Mouse (Mus musculus): Measurements from ENCODE around the gene Ildr1. TPM values are rescaled to one million over a fixed set of nuclear protein-coding genes. Genes with fewer than 3 reads are reported as not detected.

Ildr1 gene
- total RNA-seq (2021) = under 1 TPM; 0.09 to 0.12 TPM
- long read RNA-seq, experiment 1 = 0 reads
- long read RNA-seq, experiment 2, partial matches to known transcripts = 0 of 3 reads
- long read RNA-seq, experiment 2, other reads (novel, unspliced or antisense) = 2 of 3 reads

GRCm38 (mm10) chr16:36693818-36694413, at the start of gene Ildr1:
Gene Ildr1 (plus strand): TSS chr16:36693978.
- DNase-seq = peak; percentile 11

GRCm38 (mm10) chr16:36645124-36645523, 48.7 kb upstream of the Ildr1 start:
- no peak for DNase-seq

GRCm38 (mm10) chr16:36649304-36649703, 44.5 kb upstream of the Ildr1 start:
- no peak for DNase-seq

GRCm38 (mm10) chr16:36650511-36650910, 43.3 kb upstream of the Ildr1 start:
- no peak for DNase-seq

GRCm38 (mm10) chr16:36651174-36651766, 42.5 kb upstream of the Ildr1 start:
- DNase-seq = no peak

GRCm38 (mm10) chr16:36655199-36655598, 38.6 kb upstream of the Ildr1 start:
- DNase-seq = no peak

- DNase-seq = no peak
These were observed 37.9 kb upstream of the Ildr1 start for GRCm38 (mm10) chr16:36655910-36656309.

GRCm38 (mm10) chr16:36661330-36661729, 32.4 kb upstream of the Ildr1 start:
- no peak for DNase-seq

- DNase-seq = no peak
These were observed 30.3 kb upstream of the Ildr1 start for GRCm38 (mm10) chr16:36663484-36663883.

GRCm38 (mm10) chr16:36665782-36666181, 28.0 kb upstream of the Ildr1 start, which contains the start of gene Cd86:
Gene Cd86 (minus strand): TSS chr16:36666081.
- DNase-seq = no peak

GRCm38 (mm10) chr16:36666448-36667017, 27.2 kb upstream of the Ildr1 start:
- no peak for DNase-seq

- no peak for DNase-seq
These were observed 23.2 kb upstream of the Ildr1 start for GRCm38 (mm10) chr16:36670590-36670989.

GRCm38 (mm10) chr16:36673196-36673595, 20.6 kb upstream of the Ildr1 start:
- no peak for DNase-seq

GRCm38 (mm10) chr16:36674457-36675204, 19.1 kb upstream of the Ildr1 start:
- DNase-seq = no peak

GRCm38 (mm10) chr16:36675304-36675703, 18.5 kb upstream of the Ildr1 start:
- no peak for DNase-seq

GRCm38 (mm10) chr16:36675902-36676301, 17.9 kb upstream of the Ildr1 start:
- DNase-seq = no peak

- no peak for DNase-seq
These were observed 11.9 kb upstream of the Ildr1 start for GRCm38 (mm10) chr16:36681829-36682228.

- no peak for DNase-seq
These were observed 9.4 kb upstream of the Ildr1 start for GRCm38 (mm10) chr16:36684325-36684918.

GRCm38 (mm10) chr16:36688076-36688475, 5.7 kb upstream of the Ildr1 start:
- no peak for DNase-seq

GRCm38 (mm10) chr16:36691484-36691883, 2.3 kb upstream of the Ildr1 start:
- no peak for DNase-seq

- no peak for DNase-seq
These were observed 1.1 kb downstream of the Ildr1 start for GRCm38 (mm10) chr16:36694798-36695290.

- DNase-seq = no peak
These were observed 3.6 kb downstream of the Ildr1 start for GRCm38 (mm10) chr16:36697331-36697730.
